Mouse (Mus musculus): ENCODE data around the gene Rps6ka3. TPM values are rescaled to one million over a fixed set of nuclear protein-coding genes. Genes with fewer than 3 reads are reported as not detected.

The Rps6ka3 gene
- polyA plus RNA-seq (2015; fragmentation: Nextera tagmentation; extraction: Ambion mirVana): 1.3 and 1.7 TPM in 2 replicates

DNA sequence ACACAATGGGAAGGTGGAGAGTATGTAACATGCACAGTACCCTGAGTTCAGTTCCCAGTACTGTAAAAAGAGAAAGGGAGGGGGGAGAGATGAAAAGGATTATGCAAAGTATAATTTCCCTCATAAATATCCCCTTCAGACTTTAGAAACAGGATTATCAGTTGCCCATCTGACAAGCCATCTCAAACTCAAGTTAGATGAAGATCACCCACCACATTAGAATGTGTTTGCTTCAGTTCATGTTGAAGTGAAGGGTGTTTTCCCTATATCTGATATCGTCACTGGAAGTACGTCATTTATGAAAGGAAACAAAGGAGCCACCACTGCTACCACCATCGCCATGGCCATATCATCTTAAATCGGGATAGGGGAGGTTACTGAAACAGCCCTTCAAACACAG lies at the start of gene Rps6ka3:
Rps6ka3 (plus strand) TSS at position 301 of the 400 bp plus-strand sequence.
- no peak within 1 kb of the TSS for H3K27ac ChIP-seq (ENCODE audit: low read depth)
- H3K27me3 ChIP-seq (ENCODE audit: insufficient read depth, low read length): no peaks in the 10 kb centered on the region
- no peaks in the 10 kb centered on the region for H3K9me3 ChIP-seq (ENCODE audit: low read length)
- ATAC-seq: no peak
- WGBS (ENCODE audit: insufficient replicate concordance): 77% methylated on average over 4 of the region's 4 CpGs
- no peak for TF ChIP-seq CTCF (IDR thresholded peaks at IDR 0.05; ENCODE audit: low read depth)
- no peak for TF ChIP-seq EP300 (IDR thresholded peaks at IDR 0.05; ENCODE audit: low read depth)
- no peak within 1 kb of the TSS for H3K4me3 ChIP-seq (ENCODE audit: low read depth, low read length)
- H3K4me2 ChIP-seq (ENCODE audit: low read depth, low read length): no peak within 1 kb of the TSS
- no peaks in the 10 kb centered on the region for H3K36me3 ChIP-seq (replicated peaks; ENCODE audit: insufficient read depth, low read length)
- no peak within 1 kb of the TSS for H3K9ac ChIP-seq (replicated peaks)
- DNase-seq: no peak
- H3K4me1 ChIP-seq (ENCODE audit: insufficient read depth): no peaks in the 10 kb centered on the region

DNA sequence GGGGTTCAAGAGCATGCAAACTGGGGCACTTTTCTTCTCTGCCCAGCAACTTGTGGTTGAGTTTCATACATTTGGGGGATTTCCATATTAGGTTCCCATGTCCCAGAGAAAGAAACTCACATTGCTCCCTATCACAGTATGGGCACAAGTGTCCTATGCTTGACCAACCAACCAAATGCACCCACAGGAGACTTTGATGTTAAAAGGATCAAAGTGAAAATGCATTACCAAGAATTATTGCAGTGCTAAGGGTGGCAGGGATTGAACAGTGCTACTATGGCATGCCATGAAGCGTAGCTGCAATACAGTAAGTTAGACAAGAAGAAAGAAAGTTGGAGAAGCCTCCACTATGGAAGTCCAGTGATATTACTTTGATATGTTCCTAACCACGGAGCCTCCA lies 40.9 kb upstream of the Rps6ka3 start:
- Histone ChIP-seq H3K4me3 (ENCODE audit: low read depth, low read length) (no peak overlapping the region), H3K27me3 (ENCODE audit: insufficient read depth, low read length) (no peaks in the 10 kb centered on the region), H3K4me1 (ENCODE audit: insufficient read depth) (no peaks in the 10 kb centered on the region), H3K9ac (replicated peaks) (no peak overlapping the region), H3K4me2 (ENCODE audit: low read depth, low read length) (no peak overlapping the region), H3K36me3 (replicated peaks; ENCODE audit: insufficient read depth, low read length) (no peaks in the 10 kb centered on the region), H3K9me3 (ENCODE audit: low read length) (no peaks in the 10 kb centered on the region), H3K27ac (ENCODE audit: low read depth) (no peak overlapping the region)
- ATAC-seq: no peak
- no peak for DNase-seq
- WGBS (ENCODE audit: insufficient replicate concordance): 74% methylated on average over 2 of the region's 2 CpGs
- TF ChIP-seq EP300 (IDR thresholded peaks at IDR 0.05; ENCODE audit: low read depth) (no peak), CTCF (IDR thresholded peaks at IDR 0.05; ENCODE audit: low read depth) (no peak)

DNA sequence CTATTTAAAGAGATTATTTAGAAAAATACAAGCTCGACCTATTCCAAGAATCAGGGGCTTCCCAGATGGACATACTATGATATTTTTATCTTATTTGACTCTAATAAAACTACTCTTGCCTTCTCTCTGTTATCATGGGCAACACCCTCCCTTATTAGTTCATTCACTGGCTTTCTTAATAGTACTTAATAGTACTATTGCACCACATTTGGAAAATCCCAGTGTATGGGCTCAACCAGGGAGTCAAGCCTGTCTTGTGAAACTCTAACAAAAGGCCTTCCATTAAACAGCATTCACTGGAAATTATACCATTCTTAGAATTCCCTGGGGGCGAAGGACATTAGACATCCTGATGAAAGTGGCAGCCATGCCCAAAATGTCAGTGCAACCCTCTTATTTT lies 38.5 kb upstream of the Rps6ka3 start:
- no peak for DNase-seq
- no peak for ATAC-seq
- WGBS (ENCODE audit: insufficient replicate concordance): 65% methylated on average over 2 of the region's 2 CpGs
- Histone ChIP-seq H3K4me1 (ENCODE audit: insufficient read depth) (no peaks in the 10 kb centered on the region), H3K27ac (ENCODE audit: low read depth) (no peak overlapping the region), H3K9ac (replicated peaks) (no peak overlapping the region), H3K4me3 (ENCODE audit: low read depth, low read length) (no peak overlapping the region), H3K9me3 (ENCODE audit: low read length) (no peaks in the 10 kb centered on the region), H3K4me2 (ENCODE audit: low read depth, low read length) (no peak overlapping the region), H3K36me3 (replicated peaks; ENCODE audit: insufficient read depth, low read length) (no peaks in the 10 kb centered on the region), H3K27me3 (ENCODE audit: insufficient read depth, low read length) (no peaks in the 10 kb centered on the region)
- no peak for TF ChIP-seq CTCF (IDR thresholded peaks at IDR 0.05; ENCODE audit: low read depth)
- no peak for TF ChIP-seq EP300 (IDR thresholded peaks at IDR 0.05; ENCODE audit: low read depth)

DNA sequence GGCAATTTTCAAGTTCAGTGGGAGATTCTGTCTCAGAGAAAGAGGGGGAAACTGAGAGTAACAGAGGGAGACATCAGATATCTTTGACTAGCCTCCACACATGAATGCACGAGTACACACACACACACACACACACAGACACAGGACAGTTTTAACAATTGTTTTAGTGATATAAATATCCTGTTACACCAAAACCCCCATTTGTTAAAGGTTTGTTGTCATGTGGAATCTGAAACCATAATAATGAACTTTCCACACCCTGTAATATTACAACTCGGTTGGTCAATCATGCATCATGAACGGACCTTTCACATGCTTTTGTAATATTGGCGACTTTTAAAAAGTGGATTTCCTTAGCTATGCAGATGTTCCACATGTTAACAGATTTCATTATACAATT lies 18.5 kb upstream of the Rps6ka3 start:
- Histone ChIP-seq H3K9me3 (ENCODE audit: low read length) (no peaks in the 10 kb centered on the region), H3K27ac (ENCODE audit: low read depth) (no peak overlapping the region), H3K4me2 (ENCODE audit: low read depth, low read length) (no peak overlapping the region), H3K4me1 (ENCODE audit: insufficient read depth) (no peaks in the 10 kb centered on the region), H3K27me3 (ENCODE audit: insufficient read depth, low read length) (no peaks in the 10 kb centered on the region), H3K4me3 (ENCODE audit: low read depth, low read length) (no peak overlapping the region), H3K9ac (replicated peaks) (no peak overlapping the region), H3K36me3 (replicated peaks; ENCODE audit: insufficient read depth, low read length) (no peaks in the 10 kb centered on the region)
- WGBS (ENCODE audit: insufficient replicate concordance): 69% methylated on average over 4 of the region's 4 CpGs
- TF ChIP-seq CTCF (IDR thresholded peaks at IDR 0.05; ENCODE audit: low read depth) (no peak), EP300 (IDR thresholded peaks at IDR 0.05; ENCODE audit: low read depth) (no peak)
- DNase-seq (no peak), ATAC-seq (no peak)

DNA sequence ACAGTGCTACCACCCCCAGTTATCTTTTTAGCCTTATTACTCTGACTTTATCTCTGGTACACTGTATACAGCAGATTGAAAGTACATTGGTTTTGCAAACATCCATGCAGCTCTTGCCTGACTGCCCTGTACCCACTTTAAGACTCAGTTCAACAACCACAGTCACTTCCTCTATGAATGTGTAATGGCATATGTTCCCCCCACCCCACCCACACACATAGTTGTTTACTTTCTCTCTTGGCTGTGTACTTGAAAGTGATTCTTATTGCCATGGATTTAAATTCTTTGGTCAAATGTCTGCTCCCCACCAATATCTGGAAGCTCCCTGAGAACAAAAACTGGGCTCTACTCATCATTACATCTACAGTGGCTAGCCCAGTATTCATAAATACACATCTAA lies 10.6 kb upstream of the Rps6ka3 start:
- H3K4me3 ChIP-seq (ENCODE audit: low read depth, low read length): no peak overlapping the region
- H3K27ac ChIP-seq (ENCODE audit: low read depth): no peak overlapping the region
- ATAC-seq (no peak), DNase-seq (no peak)
- no peaks in the 10 kb centered on the region for H3K27me3 ChIP-seq (ENCODE audit: insufficient read depth, low read length)
- H3K4me1 ChIP-seq (ENCODE audit: insufficient read depth): no peaks in the 10 kb centered on the region
- TF ChIP-seq EP300 (IDR thresholded peaks at IDR 0.05; ENCODE audit: low read depth): no peak
- TF ChIP-seq CTCF (IDR thresholded peaks at IDR 0.05; ENCODE audit: low read depth): no peak
- no peaks in the 10 kb centered on the region for H3K36me3 ChIP-seq (replicated peaks; ENCODE audit: insufficient read depth, low read length)
- no peak overlapping the region for H3K4me2 ChIP-seq (ENCODE audit: low read depth, low read length)
- H3K9ac ChIP-seq (replicated peaks): no peak overlapping the region
- H3K9me3 ChIP-seq (ENCODE audit: low read length): no peaks in the 10 kb centered on the region

DNA sequence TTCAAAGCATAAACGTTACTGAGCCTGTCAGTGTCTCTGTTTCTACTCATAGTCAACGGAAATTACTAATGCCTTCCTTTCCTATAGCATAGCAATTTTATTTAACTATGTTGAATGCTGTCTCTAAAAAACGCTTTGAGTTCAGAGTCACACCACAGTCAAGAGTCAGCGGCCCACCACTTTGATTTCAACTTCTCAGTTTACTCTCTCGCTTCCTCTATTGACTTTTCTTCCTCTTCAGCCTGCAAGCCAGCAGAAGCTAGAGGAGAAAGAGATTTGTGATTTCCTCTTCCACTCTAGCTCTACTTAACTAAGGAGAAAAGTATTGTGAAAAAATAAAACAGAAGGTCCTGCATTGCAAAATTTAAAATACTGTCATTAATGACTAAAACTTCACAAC lies 10.0 kb upstream of the Rps6ka3 start:
- no peaks in the 10 kb centered on the region for H3K9me3 ChIP-seq (ENCODE audit: low read length)
- DNase-seq: no peak
- no peak overlapping the region for H3K4me3 ChIP-seq (ENCODE audit: low read depth, low read length)
- no peak overlapping the region for H3K9ac ChIP-seq (replicated peaks)
- TF ChIP-seq CTCF (IDR thresholded peaks at IDR 0.05; ENCODE audit: low read depth) (no peak), EP300 (IDR thresholded peaks at IDR 0.05; ENCODE audit: low read depth) (no peak)
- H3K36me3 ChIP-seq (replicated peaks; ENCODE audit: insufficient read depth, low read length): no peaks in the 10 kb centered on the region
- no peak overlapping the region for H3K4me2 ChIP-seq (ENCODE audit: low read depth, low read length)
- ATAC-seq: no peak
- 31% methylated on average over 5 of the region's 5 CpGs for WGBS (ENCODE audit: insufficient replicate concordance)
- H3K27ac ChIP-seq (ENCODE audit: low read depth): no peak overlapping the region
- no peaks in the 10 kb centered on the region for H3K27me3 ChIP-seq (ENCODE audit: insufficient read depth, low read length)
- no peaks in the 10 kb centered on the region for H3K4me1 ChIP-seq (ENCODE audit: insufficient read depth)
